Mouse (Mus musculus) spleen, postnatal 10 days (tissue): ENCODE data around the gene Slc7a14.
"Not testable (repeated sequence)": the region's sequence is repeated elsewhere in the genome, so short reads cannot be mapped to it uniquely, and the experiment has no call there.

Experiments
- DNase-seq, 2 experiments: peaks; one replicate each; pipeline ENCODE4 v3.0.0; 2021 to 2022; ENCODE audit warnings: low spot score in 2 of 2

Gene Slc7a14

GRCm38 (mm10) chr3:31309934-31310787, at the start of gene Slc7a14:
TSS of gene Slc7a14 (minus strand) at chr3:31310378.
- no peak for DNase-seq

DNA sequence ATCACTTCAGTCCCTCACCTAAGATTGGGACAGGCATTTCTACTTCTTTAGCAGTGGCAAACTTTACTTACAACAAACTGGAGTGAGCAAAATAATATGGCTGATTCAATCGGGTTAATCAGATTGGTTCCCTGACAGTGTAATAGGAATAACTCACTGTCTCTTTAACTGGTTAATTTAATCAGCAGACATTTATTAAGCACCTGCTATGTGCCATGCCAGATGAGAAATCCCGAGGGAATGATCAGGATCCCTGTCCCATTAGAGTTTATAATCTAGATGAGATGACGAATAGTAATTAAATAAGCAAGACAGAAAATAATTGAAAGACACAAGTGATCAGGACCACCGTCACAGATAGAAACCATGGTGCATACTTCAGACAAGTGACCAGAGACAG, 36.4 kb upstream of the Slc7a14 start:
- no peak for DNase-seq

DNA sequence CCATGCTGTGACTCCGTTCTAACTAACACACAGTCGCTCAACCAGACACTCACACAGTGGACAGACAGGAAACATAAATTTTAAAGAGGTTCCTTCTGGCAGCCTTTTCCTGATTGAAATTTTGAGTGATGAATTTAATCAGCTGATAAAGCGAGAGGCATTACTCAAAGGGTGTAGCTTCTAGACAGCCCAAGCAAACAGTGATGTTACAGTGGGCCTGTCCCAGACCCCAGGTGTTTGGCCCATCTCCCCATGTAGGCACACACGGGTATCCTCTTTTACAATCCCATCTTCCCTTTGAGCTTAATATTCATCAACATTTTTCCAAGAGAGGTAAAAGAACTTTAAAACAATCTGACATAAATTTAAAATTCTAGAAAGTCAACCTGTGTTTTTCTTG, 35.6 kb upstream of the Slc7a14 start:
- no peak for DNase-seq

- no peak for DNase-seq
Observed at GRCm38 (mm10) chr3:31339236-31339635, 29.1 kb upstream of the Slc7a14 start.

GRCm38 (mm10) chr3:31328237-31328836, 18.2 kb upstream of the Slc7a14 start:
- DNase-seq: no peak

GRCm38 (mm10) chr3:31327791-31328190, 17.6 kb upstream of the Slc7a14 start:
- no peak for DNase-seq

DNA sequence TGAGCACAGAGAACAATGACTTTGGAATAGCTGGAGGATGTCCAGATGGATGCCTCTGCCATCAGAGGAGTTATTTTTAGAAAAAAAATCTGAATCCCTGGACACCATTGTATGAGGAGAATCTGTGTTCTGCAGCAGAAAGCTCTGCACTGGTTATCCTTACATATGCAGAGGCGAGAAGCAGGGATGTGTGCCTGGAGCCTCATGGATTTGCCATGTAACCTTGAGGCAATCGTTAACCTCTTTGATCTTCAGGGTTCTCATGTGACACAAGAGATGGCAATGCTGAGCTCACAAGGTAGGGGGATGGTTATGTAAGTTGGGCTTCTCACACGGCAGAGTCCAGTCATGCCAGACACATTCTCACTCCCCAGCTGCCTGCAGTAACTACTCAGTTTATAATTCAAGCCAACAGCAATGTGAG, 14.1 kb upstream of the Slc7a14 start:
- no peak for DNase-seq

DNA sequence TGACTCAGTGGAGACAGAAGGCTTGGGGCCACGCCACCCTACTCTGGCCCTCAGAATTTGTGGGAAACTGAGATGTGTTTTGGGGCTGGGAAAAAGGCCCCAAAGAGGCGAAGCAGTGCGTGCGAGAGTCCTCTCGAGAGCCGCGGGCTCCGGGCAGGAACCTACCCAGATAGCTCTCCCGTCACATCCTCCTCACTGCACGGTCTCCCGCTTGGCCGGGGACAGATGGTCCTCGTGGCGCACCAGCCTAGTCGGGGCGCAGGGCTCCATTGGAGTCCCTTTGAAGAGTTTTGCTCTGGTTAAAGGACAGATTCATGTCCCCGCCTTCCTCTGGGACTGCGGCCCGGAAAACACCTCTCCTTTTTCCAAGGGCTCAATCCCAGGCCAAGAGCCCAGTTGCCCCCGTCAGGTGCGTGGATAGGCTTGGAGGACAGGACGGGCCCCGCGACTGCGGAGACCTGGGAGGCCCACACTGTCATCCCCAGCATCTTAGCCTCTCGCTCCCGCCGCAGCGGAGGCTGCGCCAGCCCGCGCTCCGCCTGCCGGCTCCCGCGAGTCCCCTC, 726 bp downstream of the Slc7a14 start:
- DNase-seq: no peak

GRCm38 (mm10) chr3:31308906-31309305, 1.3 kb downstream of the Slc7a14 start:
- peak in 1 of 2 experiments; percentile 30 for DNase-seq

DNA sequence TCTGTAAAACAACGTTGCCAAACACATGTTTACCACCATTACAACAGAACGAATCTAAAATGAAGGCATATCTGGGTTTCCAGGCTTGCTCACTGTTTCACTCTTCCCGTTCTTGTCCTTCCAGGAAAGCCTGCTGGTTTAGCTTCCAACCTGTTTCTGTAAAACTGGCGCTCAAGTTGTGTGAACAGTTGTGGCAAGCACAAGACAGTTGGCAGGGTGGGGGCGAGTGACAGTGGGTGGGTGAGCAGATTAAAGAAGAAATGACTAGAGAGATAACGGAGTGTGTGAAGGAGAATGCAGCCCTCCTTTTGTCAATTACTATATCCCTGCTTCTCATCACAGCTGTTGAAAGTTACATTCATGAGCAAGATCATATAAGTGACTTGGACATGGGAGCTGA, 2.2 kb downstream of the Slc7a14 start:
- DNase-seq: no peak

GRCm38 (mm10) chr3:31291673-31292602, 18.2 kb downstream of the Slc7a14 start:
- DNase-seq: no peak

- DNase-seq: no peak
Observed at GRCm38 (mm10) chr3:31287421-31287948, 22.7 kb downstream of the Slc7a14 start.

- DNase-seq: no peak
Observed at GRCm38 (mm10) chr3:31281116-31281515, 29.1 kb downstream of the Slc7a14 start.

DNA sequence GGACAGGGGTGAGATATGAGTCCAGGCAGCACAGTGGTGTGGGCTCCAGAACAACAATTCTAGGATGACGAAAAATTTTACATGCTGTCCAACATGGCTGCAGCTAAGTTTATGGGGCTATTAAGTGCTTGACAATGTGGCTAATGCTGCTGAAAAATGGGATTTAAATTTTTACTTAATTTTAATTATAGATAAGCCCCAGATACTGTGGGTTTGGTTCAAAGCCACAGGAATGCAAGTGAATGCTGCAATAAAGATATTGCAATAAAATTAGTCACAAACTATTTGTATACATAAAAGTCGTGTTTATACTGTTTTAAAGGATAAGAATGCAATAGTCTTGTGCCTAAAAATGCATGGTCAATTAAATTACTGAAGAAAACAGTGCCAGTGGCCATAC, 35.3 kb downstream of the Slc7a14 start:
- no peak for DNase-seq

GRCm38 (mm10) chr3:31273247-31273646, 36.9 kb downstream of the Slc7a14 start:
- DNase-seq: not testable (repeated sequence)

DNA sequence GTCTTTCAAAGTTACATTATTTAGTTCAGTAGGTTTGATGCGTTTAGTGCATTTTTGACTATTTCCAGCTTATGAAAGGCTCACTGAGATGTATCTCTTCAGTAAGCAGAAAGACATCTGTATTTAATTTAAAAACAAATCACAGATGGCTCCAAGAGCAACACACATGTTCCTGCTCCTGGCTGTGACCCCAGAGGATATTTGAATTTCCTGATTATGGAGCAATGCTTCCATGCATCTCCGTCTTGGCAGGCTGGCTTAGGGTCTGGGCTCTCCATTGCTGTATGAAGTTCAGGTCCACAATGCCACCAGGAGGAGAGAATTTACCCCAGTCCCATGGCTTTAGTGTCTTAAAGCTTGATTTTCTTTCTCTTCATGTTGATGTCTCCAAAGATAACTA, 37.5 kb downstream of the Slc7a14 start:
- no peak for DNase-seq

- no peak for DNase-seq
Observed at GRCm38 (mm10) chr3:31269551-31270317, 40.4 kb downstream of the Slc7a14 start.

GRCm38 (mm10) chr3:31267921-31268320, 42.3 kb downstream of the Slc7a14 start:
- no peak for DNase-seq

DNA sequence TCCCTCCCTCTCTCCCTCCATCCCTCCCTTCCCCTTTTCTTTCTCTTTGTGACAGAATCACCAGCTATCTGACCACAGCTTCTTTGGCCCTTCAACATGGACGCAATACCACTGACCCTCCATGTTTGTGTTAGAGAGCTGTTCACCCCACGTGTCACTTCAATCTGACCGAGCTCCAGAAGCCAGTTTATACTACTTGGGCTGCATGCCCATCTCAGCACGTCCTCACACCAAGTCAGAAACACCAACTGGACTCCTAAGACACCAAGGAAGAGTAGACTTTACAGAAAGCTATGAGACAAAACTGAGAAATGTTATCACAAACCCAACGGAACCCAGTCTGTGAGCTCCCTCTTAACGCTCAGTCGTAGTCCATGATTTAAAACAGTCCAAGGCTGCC, 43.2 kb downstream of the Slc7a14 start:
- no peak for DNase-seq

- no peak for DNase-seq
Observed at GRCm38 (mm10) chr3:31263535-31263934, 46.6 kb downstream of the Slc7a14 start.
